Mouse (Mus musculus) testis, adult 2 months (tissue): ENCODE results near the gene Adtrp.

Experiments
- CTCF ChIP-seq: fragments of 200-500 bp; IDR thresholded peaks from 2 replicates; pipeline ENCODE4 v1.5.1; 2012; ENCODE audit warnings: low read depth, mild to moderate bottlenecking, inconsistent platforms, low read length, moderate library complexity; ENCODE audit not compliant: control insufficient read depth, insufficient read depth, insufficient replicate concordance
- POLR2A ChIP-seq: fragments of 200-500 bp; IDR thresholded peaks from 2 replicates; pipeline ENCODE4 v1.6.1; 2012; ENCODE audit warnings: low read depth, mild to moderate bottlenecking, inconsistent platforms, low read length, moderate library complexity; ENCODE audit not compliant: control insufficient read depth

- no peak for TF ChIP-seq POLR2A
- no peak for TF ChIP-seq CTCF
These were observed 62.4 kb downstream of the Adtrp start for GRCm38 (mm10) chr13:41784889-41785701.
